Mouse (Mus musculus): ENCODE data around the gene Strip2.

The Strip2 gene

DNA sequence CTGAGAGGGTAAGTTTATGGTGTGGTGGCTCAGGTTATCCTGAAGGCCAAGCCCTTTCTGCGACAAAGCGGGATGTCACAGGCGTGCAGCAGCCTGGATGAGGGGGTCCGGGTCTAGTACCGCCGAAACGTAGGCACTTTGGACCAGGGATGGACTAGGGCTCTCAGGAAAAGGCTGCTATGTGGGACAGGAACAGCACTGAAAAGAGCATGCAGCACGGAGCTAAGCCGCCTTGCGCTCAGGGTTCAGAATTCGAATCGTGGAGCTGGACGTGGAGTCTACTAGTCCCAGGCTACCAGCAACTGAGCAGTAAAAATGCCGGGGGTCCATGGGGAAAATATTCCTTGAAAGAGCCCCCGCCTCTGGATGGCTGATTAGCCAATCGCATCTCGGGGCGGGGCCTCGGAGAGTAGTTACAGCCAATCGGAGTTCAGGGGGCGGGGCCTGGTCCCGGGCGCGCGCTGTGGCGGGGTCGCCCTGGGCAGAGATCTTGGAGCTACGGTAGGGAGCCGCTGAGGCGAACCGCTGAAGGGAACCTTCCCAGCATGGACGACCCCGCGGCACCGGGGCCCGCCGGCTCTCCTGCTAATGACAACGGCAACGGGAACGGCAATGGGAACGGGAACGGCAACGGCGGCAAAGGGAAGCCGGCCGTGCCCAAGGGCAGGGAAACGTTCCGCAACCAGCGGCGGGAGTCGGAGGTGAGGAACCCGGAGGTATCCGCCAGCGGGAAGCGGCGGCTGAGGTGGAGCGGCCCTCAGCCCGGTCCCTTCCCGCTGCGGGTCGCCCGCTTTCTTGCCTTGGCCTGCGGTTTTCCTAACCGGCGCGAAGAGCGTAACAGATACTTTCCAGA is at the start of gene Strip2:
TSS of gene Strip2 (plus strand) at position 483 of the 853 bp plus-strand sequence.
- ChIA-PET POLR2A (interaction anchor here in 3 of 4 experiments (0.5 to 3.0 kb wide), 80 partner anchors 8 to 644 kb away, joined by 3 to 25 read pairs (median 4); partner anchors contain the start of genes Smo (in 2 of the 3), Ahcyl2 (in 1 of the 3), Atp6v1f (in 1 of the 3) and Calu (in 1 of the 3)), CTCF (interaction anchor here (0.5 to 2.9 kb wide), 13 partner anchors 16 to 1184 kb away, joined by 3 to 14 read pairs (median 3); no protein-coding TSS in a partner anchor)

DNA sequence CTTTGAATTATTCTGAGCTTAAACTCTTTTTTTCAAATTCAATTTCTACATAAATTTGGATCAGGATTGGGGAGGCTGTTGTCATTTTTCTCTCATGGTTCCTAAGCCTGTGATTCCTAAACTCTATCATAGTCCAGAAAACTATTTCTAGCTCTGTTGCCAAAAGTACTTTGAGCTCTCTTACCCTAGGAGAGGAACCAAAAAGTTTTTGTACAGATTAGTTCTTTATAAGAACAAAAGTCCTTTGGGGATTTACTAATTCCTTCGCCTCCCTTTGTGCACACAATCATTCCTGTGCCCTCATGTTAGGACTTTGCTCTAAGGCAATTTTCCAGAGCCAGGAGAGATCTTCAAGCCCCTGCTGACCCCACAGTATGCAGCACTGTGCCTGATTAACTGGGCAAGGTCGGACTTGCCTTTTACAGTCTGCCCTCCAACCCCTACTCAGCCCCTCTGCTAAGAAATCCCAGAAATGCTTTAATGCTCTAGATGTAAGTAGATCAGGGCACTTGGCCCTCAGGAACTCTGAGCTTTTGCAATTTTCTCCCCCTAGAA is 48.4 kb upstream of the Strip2 start:
- CTCF ChIA-PET: interaction anchor here (0.6 to 3.2 kb wide), 6 partner anchors 8 to 298 kb away, joined by 3 to 18 read pairs (median 4); no protein-coding TSS in a partner anchor
- POLR2A ChIA-PET: interaction anchor here in 3 of 4 experiments (0.6 to 3.3 kb wide), 32 partner anchors 8 to 404 kb away, joined by 3 to 36 read pairs (median 4); partner anchors contain the start of genes Strip2 (in 2 of the 3) and Smo (in 1 of the 3)

DNA sequence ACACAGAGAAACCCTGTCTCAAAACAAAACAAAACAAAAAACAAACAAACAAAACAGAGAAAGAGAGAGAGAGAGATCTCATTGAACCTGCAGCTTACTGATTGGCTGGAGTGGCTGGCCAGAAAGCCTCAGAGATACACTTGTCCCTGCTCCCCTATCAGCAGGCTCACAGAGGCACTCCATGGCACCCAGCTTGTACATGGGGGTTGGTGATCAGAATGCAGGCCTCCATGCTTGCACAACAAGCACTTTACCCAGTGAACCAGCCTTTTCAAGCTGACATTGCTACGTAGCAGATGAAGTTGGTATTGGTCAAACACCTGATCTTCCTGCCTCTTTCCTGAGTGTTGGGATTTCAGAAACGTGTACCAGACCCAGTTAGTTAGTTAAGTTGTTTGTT is 43.2 kb upstream of the Strip2 start:
- CTCF ChIA-PET: interaction anchor here in 1 of 4 experiments (2.9 kb wide), 1 partner anchor 14 kb away, joined by 11 read pairs; no protein-coding TSS in a partner anchor
- POLR2A ChIA-PET: interaction anchor here in 2 of 4 experiments (1.0 to 1.5 kb wide), 4 partner anchors 12 to 103 kb away, joined by 3 to 5 read pairs (median 3); partner anchors contain the start of gene Strip2 (in 1 of the 2)

DNA sequence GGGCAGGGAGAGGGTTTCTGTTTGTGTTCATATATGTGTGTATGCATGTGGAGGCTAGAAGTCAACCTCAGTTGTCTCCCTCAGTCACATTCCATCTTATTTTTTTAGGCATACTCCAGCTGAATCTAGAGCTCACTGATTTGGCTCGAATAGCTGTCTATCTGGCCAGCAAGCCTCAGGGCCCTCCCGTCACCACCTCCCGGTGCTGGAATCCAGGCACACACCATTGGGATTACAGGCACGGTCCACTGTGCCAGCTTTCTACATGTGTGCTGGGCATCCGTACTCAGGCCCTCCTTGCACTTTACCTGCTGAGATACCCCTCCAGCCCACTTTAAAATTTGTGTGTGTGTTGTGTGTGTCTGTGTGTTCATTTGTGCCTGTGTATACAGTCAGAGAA is 41.2 kb upstream of the Strip2 start:
- ChIA-PET POLR2A (interaction anchor here in 2 of 4 experiments (0.6 to 3.1 kb wide), 12 partner anchors 8 to 481 kb away, joined by 3 to 36 read pairs (median 3); partner anchors contain the start of gene Strip2 (in 1 of the 2)), CTCF (interaction anchor here in 2 of 4 experiments (1.6 to 2.9 kb wide), 3 partner anchors 15 to 22 kb away, joined by 3 to 11 read pairs (median 7); no protein-coding TSS in a partner anchor)

DNA sequence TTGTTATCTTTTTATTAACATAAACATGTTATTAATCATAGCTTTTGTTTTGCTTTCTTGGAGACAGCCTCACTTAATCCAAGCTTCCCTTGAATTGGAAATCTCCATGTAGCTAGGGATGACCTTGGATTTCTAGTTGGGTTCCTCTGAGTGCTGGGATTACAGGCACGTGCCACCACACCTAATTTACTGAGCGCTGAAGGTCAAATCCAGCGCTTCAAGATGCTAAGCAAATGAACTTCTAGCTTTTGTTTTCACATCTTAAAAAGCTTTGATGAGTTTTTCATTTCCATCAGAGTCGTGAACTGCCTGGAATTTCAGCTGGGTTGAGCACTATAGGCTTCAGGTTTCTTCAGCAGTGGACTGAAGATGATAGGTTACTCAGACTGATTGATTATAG is 40.0 kb upstream of the Strip2 start:
- POLR2A ChIA-PET: interaction anchor here (0.5 to 3.1 kb wide), 21 partner anchors 8 to 553 kb away, joined by 3 to 36 read pairs (median 4); partner anchors contain the start of genes Strip2 (in 2 of the 4) and Calu (in 1 of the 4)
- CTCF ChIA-PET: interaction anchor here in 3 of 4 experiments (1.0 to 1.6 kb wide), 6 partner anchors 9 to 23 kb away, joined by 3 to 7 read pairs (median 4); no protein-coding TSS in a partner anchor

DNA sequence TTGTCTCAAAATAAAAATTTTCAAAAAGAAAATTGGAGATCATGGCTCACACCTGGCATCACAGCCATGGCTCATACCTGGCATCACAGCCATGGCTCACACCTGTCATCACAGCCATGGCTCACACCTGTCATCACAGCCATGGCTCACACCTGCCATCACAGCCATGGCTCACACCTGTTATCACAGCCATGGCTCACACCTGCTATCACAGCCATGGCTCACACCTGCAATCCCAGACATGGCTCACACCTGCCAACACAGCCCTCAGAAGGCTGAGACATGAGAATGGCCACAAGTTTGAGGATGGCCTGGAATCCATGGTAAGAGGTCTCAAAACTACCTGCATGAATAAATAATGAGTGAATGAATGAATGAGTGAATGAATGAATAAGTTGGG is 37.2 kb upstream of the Strip2 start:
- CTCF ChIA-PET: interaction anchor here in 1 of 4 experiments (0.5 kb wide), 1 partner anchor 112 kb away, joined by 9 read pairs; the partner anchor contains the start of gene Ahcyl2

DNA sequence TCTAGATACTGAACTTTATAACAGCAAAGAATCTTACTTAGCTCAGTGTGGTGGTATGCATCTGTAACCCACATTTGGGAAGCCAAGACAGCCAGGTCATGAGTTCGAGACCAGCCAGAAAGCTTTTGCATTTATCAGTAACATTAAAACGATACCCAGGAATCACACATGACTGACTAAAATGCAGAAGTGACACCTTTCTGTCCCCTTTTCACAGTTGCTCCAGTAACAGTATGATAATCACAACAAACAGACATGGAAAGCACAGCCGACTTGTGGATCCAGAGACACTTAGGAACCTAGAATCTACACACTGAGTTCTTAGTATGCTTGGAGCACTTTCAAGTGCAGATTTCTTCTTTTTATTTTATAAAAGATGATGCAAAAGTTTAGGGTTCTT is 36.0 kb upstream of the Strip2 start:
- ChIA-PET POLR2A (interaction anchor here in 1 of 4 experiments (0.6 to 1.7 kb wide), 8 partner anchors 10 to 122 kb away, joined by 3 to 4 read pairs (median 3); partner anchors contain the start of gene Strip2), CTCF (interaction anchor here in 1 of 4 experiments (1.1 kb wide), 1 partner anchor 330 kb away, joined by 3 read pairs; no protein-coding TSS in a partner anchor)

More for the DNA sequence above, 37.2 kb upstream of the Strip2 start:
- POLR2A ChIA-PET: no interaction called here

DNA sequence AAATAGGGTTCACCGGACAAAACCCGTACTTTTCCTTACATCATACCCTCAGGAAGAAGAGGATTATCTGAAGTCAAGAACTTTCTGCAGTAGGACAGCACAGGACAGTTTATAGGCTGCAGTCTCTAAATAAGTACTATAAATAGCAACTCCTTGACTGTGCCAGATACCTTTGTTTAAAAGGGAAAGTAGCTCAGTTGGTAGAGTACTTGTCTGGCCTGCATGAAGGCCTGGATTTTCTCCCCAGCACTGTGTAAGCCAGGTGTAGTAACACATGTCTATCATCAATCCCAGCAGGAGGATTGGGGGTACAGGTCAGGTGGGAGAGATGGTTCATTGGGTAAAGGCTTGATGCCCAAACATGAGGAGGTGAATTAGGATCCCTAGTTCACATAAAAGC is 34.9 kb upstream of the Strip2 start:
- ChIA-PET CTCF (interaction anchor here in 1 of 4 experiments (0.9 to 1.1 kb wide), 2 partner anchors 123 to 329 kb away, joined by 3 read pairs; no protein-coding TSS in a partner anchor), POLR2A (interaction anchor here in 2 of 4 experiments (1.3 to 1.9 kb wide), 6 partner anchors 14 to 123 kb away, joined by 3 to 10 read pairs (median 4); partner anchors contain the start of gene Strip2 (in 1 of the 2))

DNA sequence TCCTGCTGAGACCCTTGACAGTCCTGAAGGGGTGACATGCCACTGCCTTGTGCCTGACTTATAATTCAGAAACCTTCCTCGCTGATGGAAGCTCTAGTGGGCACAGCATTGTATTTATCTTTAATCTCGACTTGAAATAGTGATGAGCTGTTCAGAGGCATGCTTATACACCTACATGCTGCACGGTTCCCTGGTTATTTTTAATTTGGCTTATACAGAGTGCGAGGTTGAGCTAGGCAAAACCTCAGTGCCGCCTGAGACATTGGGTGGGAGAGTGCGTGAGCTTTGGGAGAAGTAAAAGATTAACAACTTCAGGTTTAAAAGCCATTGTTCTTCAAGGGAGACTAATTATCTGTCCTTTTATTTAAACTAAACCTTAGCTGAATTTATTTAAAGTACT is 33.9 kb upstream of the Strip2 start:
- POLR2A ChIA-PET: interaction anchor here in 3 of 4 experiments (0.6 to 1.9 kb wide), 7 partner anchors 9 to 111 kb away, joined by 3 to 10 read pairs (median 4); no protein-coding TSS in a partner anchor
- CTCF ChIA-PET: interaction anchor here in 2 of 4 experiments (0.6 to 0.9 kb wide), 2 partner anchors 30 kb away, joined by 3 to 5 read pairs; no protein-coding TSS in a partner anchor

DNA sequence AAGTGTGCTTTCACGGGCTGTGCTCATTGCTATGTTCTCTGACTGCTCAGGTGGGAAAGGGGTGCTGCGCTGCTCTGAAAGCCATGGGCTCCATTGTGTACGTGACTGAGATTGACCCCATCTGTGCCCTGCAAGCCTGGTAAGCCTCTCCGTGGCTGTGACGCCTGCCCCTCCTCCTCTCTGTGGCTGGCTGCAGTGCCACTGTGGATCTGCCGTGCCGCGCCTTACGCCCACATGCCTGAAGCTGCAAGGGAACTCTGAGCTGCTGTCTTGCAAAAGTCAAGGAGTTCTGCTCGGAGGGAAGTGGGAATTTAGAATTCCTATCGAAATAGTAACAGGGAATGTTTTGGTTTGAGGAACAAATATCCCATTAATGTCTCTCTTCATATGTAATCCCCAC is 25.7 kb upstream of the Strip2 start:
- ChIA-PET CTCF (no interaction called here), POLR2A (interaction anchor here in 2 of 4 experiments (0.9 to 1.6 kb wide), 4 partner anchors 8 to 25 kb away, joined by 3 to 4 read pairs (median 4); partner anchors contain the start of gene Strip2 (in 1 of the 2))

DNA sequence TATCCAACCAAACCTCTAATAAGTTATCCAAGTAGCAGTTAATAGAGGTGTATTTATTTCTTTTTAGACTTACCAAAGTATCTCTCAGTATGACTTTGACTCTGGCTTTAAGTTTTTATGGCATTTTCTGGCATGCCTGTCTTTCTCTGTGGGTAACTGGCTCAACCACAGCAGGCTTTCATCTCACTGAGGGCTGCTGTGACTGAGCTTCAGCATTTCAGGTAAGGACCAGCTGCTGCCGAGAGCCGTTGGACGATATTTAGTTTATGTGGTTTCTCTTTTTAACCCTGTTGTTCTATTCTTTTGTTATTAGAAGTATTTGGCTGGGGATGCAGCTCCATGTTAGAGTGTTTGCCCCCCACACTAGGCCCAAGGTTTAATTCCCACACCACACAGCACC is 19.8 kb upstream of the Strip2 start:
- CTCF ChIA-PET: no interaction called here
- POLR2A ChIA-PET: interaction anchor here in 1 of 4 experiments (0.6 to 1.5 kb wide), 4 partner anchors 12 to 101 kb away, joined by 3 read pairs; partner anchors contain the start of gene Strip2

DNA sequence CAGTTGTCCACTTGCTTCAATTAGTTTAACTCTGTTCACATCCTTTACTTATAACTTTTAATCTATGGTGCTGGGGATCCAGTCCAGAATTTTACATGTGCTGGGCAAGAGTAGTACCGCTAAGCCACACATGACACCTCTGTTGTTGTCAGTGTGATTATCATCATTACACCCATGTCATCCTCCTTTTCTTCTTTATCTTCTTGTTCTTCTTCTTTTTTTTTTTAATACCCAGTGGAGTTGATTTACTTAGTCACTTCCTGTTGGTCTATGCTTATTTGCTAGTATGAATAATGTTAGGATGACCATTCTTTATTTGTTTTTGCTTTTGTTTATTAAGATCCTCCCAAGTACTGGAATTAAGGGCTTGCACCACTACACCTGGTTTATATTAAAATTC is 15.4 kb upstream of the Strip2 start:
- CTCF ChIA-PET: no interaction called here
- POLR2A ChIA-PET: interaction anchor here in 1 of 4 experiments (1.0 to 1.8 kb wide), 2 partner anchors 16 to 20 kb away, joined by 3 to 4 read pairs; partner anchors contain the start of gene Strip2

DNA sequence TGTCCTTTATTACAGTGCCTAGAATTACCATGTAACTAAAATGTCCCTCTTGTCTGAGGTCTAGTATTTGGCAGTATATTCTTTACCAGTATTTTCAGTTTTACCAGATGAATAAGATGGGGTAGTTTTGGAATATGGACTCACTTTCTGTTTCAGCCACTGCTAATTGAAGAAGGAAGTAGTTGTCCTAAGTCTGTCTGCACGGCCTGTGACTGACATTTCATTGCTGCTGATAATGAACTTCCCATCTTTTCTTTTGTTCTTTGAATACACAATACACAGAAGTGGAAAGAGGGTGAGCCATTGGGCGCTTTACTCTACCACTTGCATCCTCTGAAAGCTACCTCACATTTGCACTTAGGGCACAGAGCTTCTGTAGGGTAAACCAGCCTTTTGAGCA is 14.6 kb upstream of the Strip2 start:
- ChIA-PET CTCF (no interaction called here), POLR2A (interaction anchor here in 2 of 4 experiments (0.7 to 1.8 kb wide), 3 partner anchors 13 to 133 kb away, joined by 4 read pairs; no protein-coding TSS in a partner anchor)

DNA sequence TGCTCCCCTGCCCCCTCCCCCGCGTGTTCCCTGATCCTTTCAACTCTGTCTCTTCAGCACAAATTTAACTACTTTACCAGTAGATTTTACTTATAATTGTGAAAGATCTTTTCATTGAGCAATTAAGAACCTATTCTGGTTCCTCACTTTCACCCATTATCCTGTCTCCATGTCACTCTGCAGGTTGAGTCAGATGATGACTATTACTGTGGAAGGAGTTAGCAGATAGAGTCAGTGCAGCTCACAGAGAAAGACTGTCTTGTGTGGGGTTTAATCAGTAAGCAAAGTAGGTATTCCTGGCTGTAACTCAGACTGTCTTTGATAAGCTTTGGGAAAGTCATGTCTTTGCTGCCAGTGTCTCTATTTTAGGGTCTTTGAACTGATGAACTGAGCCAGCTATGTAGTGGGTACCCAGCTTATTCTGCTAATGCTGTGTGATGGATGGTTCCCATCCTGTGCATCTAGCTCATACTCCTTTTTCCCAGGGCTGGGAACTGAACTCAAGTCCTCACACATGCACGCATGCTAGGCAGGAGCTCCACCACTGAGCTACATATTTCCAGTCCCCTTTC is 13.4 kb upstream of the Strip2 start:
- ChIA-PET POLR2A (interaction anchor here in 3 of 4 experiments (0.6 to 1.8 kb wide), 6 partner anchors 12 to 499 kb away, joined by 3 to 9 read pairs (median 4); partner anchors contain the start of genes Nrf1 (in 1 of the 3) and Strip2 (in 1 of the 3)), CTCF (interaction anchor here in 1 of 4 experiments (0.5 kb wide), 1 partner anchor 206 kb away, joined by 3 read pairs; no protein-coding TSS in a partner anchor)

DNA sequence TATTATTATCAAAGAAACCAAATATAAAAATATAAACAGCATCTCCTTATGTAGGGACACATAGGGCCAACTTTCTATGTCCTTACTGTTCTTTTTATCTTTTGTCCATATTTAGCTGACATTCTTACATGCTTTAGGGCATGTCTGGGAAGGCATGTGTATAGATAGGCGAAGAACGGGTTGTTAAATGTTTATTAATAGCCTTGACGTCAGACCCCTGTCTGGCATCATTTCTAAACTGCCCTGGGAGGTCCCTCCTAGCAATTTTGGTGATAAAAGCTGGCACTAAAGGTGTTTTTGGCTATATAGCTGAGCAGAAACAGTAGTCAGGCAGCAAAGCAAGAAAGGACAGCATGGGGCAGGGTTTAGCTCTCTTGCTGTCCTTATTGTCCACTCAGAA is 12.5 kb upstream of the Strip2 start:
- ChIA-PET CTCF (no interaction called here), POLR2A (interaction anchor here in 3 of 4 experiments (0.5 to 1.3 kb wide), 3 partner anchors 13 to 144 kb away, joined by 3 to 9 read pairs (median 4); partner anchors contain the start of genes Nrf1 (in 1 of the 3) and Strip2 (in 1 of the 3))

DNA sequence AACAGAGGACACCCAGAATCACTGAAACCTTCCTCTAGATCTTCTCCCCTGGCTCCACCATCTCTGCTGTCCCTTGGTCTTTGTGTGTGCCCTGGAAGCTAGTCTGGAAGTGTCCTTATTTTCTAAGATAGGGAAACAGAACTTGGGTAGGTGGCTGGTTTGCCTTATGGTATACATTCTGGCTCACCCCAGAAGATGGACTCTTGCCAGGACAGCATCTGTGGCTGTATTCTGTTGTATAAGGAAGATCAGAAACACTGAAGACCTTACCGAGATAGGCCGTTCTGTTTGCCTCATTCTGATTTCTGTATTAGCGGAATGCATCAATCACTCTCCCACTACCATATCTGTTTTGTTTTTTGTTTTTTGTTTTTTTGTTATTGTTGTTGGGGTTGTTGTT is 6.2 kb upstream of the Strip2 start:
- ChIA-PET CTCF (interaction anchor here in 1 of 4 experiments (1.1 kb wide), 1 partner anchor 57 kb away, joined by 3 read pairs; no protein-coding TSS in a partner anchor), POLR2A (interaction anchor here in 1 of 4 experiments (1.8 kb wide), 1 partner anchor 14 kb away, joined by 8 read pairs; no protein-coding TSS in a partner anchor)

DNA sequence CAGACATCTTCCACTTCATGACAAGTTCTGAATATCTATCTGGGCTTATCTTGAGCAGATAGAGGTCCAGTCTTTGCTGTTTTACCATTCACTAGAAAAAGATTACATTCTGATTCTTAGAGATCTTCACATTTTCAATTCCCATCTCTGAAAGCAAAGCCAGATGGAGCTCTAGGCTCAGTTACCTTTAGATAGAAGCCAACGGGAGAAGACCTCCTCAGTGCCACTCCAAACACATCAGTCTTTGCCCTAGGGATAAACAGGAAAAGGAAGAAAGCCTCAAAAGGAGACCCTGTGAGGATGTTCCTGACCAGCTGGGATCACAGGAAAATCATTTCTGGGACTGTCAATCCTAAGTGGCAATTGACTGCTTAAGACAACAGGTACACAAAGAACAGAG is 3.1 kb upstream of the Strip2 start:
- ChIA-PET CTCF (no interaction called here), POLR2A (interaction anchor here in 3 of 4 experiments (0.5 to 1.5 kb wide), 3 partner anchors 30 to 704 kb away, joined by 4 to 7 read pairs (median 4); no protein-coding TSS in a partner anchor)
